Mouse (Mus musculus): ENCODE measurements around the gene Nedd4.
A peak's percentile ranks its signal among the peaks of the same experiment; 100 is the strongest.
"Not testable (repeated sequence)": the region's sequence is repeated elsewhere in the genome, so short reads cannot be mapped to it uniquely, and the experiment has no call there.

Gene Nedd4

GRCm38 (mm10) chr9:72649781-72650180 is 12.4 kb upstream of the Nedd4 start:
- DNase-seq (ENCODE audit: extremely low read depth, insufficient read length, low spot score) = no peak

- DNase-seq (ENCODE audit: extremely low read depth, insufficient read length, low spot score) = peak; percentile 66
These were observed 9.2 kb upstream of the Nedd4 start for GRCm38 (mm10) chr9:72652961-72653360.

GRCm38 (mm10) chr9:72653533-72653932 is 8.6 kb upstream of the Nedd4 start:
- DNase-seq (ENCODE audit: extremely low read depth, insufficient read length, low spot score) = no peak

GRCm38 (mm10) chr9:72654593-72655242 is 7.4 kb upstream of the Nedd4 start:
- peak; percentile 52 for DNase-seq (ENCODE audit: extremely low read depth, insufficient read length, low spot score)

- no peak for DNase-seq (ENCODE audit: extremely low read depth, insufficient read length, low spot score)
These were observed 6.5 kb upstream of the Nedd4 start for GRCm38 (mm10) chr9:72655602-72656001.

GRCm38 (mm10) chr9:72656491-72656890 is 5.7 kb upstream of the Nedd4 start:
- no peak for DNase-seq (ENCODE audit: extremely low read depth, insufficient read length, low spot score)

GRCm38 (mm10) chr9:72656940-72657339 is 5.2 kb upstream of the Nedd4 start:
- no peak for DNase-seq (ENCODE audit: extremely low read depth, insufficient read length, low spot score)

GRCm38 (mm10) chr9:72657694-72658093 is 4.5 kb upstream of the Nedd4 start:
- DNase-seq (ENCODE audit: extremely low read depth, insufficient read length, low spot score) = no peak

GRCm38 (mm10) chr9:72660139-72660538 is 2.0 kb upstream of the Nedd4 start:
- DNase-seq (ENCODE audit: extremely low read depth, insufficient read length, low spot score) = no peak

- DNase-seq (ENCODE audit: extremely low read depth, insufficient read length, low spot score) = no peak
These were observed 1.2 kb upstream of the Nedd4 start for GRCm38 (mm10) chr9:72660911-72661310.

- DNase-seq (ENCODE audit: extremely low read depth, insufficient read length, low spot score) = no peak
These were observed 618 bp upstream of the Nedd4 start for GRCm38 (mm10) chr9:72661561-72661894.

- peak; percentile 82 for DNase-seq (ENCODE audit: extremely low read depth, insufficient read length, low spot score)
These were observed 766 bp downstream of the Nedd4 start for GRCm38 (mm10) chr9:72662691-72663533.

- DNase-seq (ENCODE audit: extremely low read depth, insufficient read length, low spot score) = no peak
These were observed 1.4 kb downstream of the Nedd4 start for GRCm38 (mm10) chr9:72663534-72663918.

GRCm38 (mm10) chr9:72664409-72665351 is 2.5 kb downstream of the Nedd4 start:
- no peak for DNase-seq (ENCODE audit: extremely low read depth, insufficient read length, low spot score)

GRCm38 (mm10) chr9:72665517-72665916 is 3.4 kb downstream of the Nedd4 start:
- DNase-seq (ENCODE audit: extremely low read depth, insufficient read length, low spot score) = no peak

- not testable (repeated sequence) for DNase-seq (ENCODE audit: extremely low read depth, insufficient read length, low spot score)
These were observed 4.3 kb downstream of the Nedd4 start for GRCm38 (mm10) chr9:72666352-72667021.

- DNase-seq (ENCODE audit: extremely low read depth, insufficient read length, low spot score) = no peak
These were observed 5.0 kb downstream of the Nedd4 start for GRCm38 (mm10) chr9:72667126-72667525.

GRCm38 (mm10) chr9:72669383-72669782 is 7.2 kb downstream of the Nedd4 start:
- no peak for DNase-seq (ENCODE audit: extremely low read depth, insufficient read length, low spot score)

GRCm38 (mm10) chr9:72672361-72672760 is 10.2 kb downstream of the Nedd4 start:
- peak; percentile 60 for DNase-seq (ENCODE audit: extremely low read depth, insufficient read length, low spot score)

GRCm38 (mm10) chr9:72674957-72675744 is 13.0 kb downstream of the Nedd4 start:
- no peak for DNase-seq (ENCODE audit: extremely low read depth, insufficient read length, low spot score)
